ENCODE assay signal across 9 mouse cellular contexts in the genomic region with DNA sequence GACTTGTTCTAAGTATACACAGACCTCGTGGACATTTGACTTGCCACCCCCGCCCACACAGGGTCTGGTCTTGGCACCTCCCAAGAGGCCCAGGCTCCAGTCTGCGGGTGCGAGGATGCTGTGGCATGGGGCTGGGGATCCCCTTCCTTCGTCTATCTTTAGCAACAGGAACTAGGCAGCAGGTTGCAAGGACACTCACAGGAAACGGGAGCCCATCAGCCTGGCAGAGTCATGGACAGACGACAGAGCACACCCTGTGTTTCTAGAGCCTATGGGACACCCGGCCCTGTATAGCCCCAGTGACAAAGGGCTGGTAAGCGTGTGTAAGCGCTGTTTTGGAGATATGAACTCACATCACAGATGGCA. TPM values are rescaled to one million over a fixed set of nuclear protein-coding genes. Genes with fewer than 3 reads are reported as not detected.
A peak's percentile ranks its signal among the peaks of the same experiment; 100 is the strongest.
DNase-seq lines count a peak whose midpoint lies in the region; ATAC-seq and TF ChIP-seq lines count a peak whose summit lies in the region.
"Had no signal": no experiment of that assay in that cellular context is flagged by ENCODE, and none has a peak within 500 bp of the region (broad histone marks: within the 10 kb centered on the region; RNA-seq: fewer than 3 reads in every experiment).

No protein-coding gene starts in this region.

- H3K4me2 ChIP-seq in neural tube, embryonic 13.5 days, result no peak overlapping the region
- H3K4me2 ChIP-seq in neural tube, embryonic 15.5 days, result no peak overlapping the region
- H3K4me2 ChIP-seq in liver, postnatal 0 days (ENCODE audit: low read depth, low read length), result no peak overlapping the region
- H3K4me2 ChIP-seq in hindbrain, embryonic 12.5 days (replicated peaks), result no peak overlapping the region
- H3K4me2 ChIP-seq: midbrain, embryonic 12.5 days had no signal

- H3K27ac ChIP-seq in neural tube, embryonic 13.5 days (replicated peaks), result 0 out of 2 replicates have a peak overlapping the region, but pooled peaks have one; percentile 10
- H3K27ac ChIP-seq in neural tube, embryonic 15.5 days (replicated peaks), result no peak overlapping the region
- H3K27ac ChIP-seq in liver, postnatal 0 days (ENCODE audit: low read depth), result peak overlapping the region; percentile 44; the same call in 1 of the 2 replicates
- H3K27ac ChIP-seq in hindbrain, embryonic 12.5 days, result no peak overlapping the region
- H3K27ac ChIP-seq: midbrain, embryonic 12.5 days had no signal

- peaks cover 62% of the 10 kb centered on the region for H3K36me3 ChIP-seq in neural tube, embryonic 13.5 days
- peaks cover 35% of the 10 kb centered on the region for H3K36me3 ChIP-seq in neural tube, embryonic 15.5 days
- peaks cover 47% of the 10 kb centered on the region for H3K36me3 ChIP-seq in liver, postnatal 0 days (replicated peaks; ENCODE audit: insufficient read depth, low read length)
- peaks cover 76% of the 10 kb centered on the region for H3K36me3 ChIP-seq in hindbrain, embryonic 12.5 days

- no peak for TF ChIP-seq CTCF in liver, postnatal 0 days (IDR thresholded peaks at IDR 0.05; ENCODE audit: low read depth)

- no peaks in the 10 kb centered on the region for H3K9me3 ChIP-seq in neural tube, embryonic 13.5 days
- H3K9me3 ChIP-seq in neural tube, embryonic 15.5 days (replicated peaks), result no peaks in the 10 kb centered on the region
- no peaks in the 10 kb centered on the region for H3K9me3 ChIP-seq in liver, postnatal 0 days (ENCODE audit: low read length)
- no peaks in the 10 kb centered on the region for H3K9me3 ChIP-seq in hindbrain, embryonic 12.5 days (replicated peaks)
- H3K9me3 ChIP-seq: midbrain, embryonic 12.5 days had no signal

- no peak for TF ChIP-seq EP300 in liver, postnatal 0 days (IDR thresholded peaks at IDR 0.05; ENCODE audit: low read depth)

- peak; percentile 25 for DNase-seq in CD4-positive, CD25-positive, alpha-beta regulatory T cell, adult 2 months (ENCODE audit: low read depth, low spot score)
- peak; percentile 39 for DNase-seq in liver, postnatal 0 days
- DNase-seq in spleen, postnatal 36 days (ENCODE audit: low spot score in 2 of 2), result peak; percentile 47 to 54
- no peak for DNase-seq in gastrocnemius, adult 8-10 months (ENCODE audit: low spot score in 2 of 2)

- peaks cover 50% of the 10 kb centered on the region for H3K4me1 ChIP-seq in neural tube, embryonic 13.5 days (replicated peaks)
- peaks cover 35% of the 10 kb centered on the region for H3K4me1 ChIP-seq in neural tube, embryonic 15.5 days
- peaks cover 48% of the 10 kb centered on the region for H3K4me1 ChIP-seq in liver, postnatal 0 days (ENCODE audit: insufficient read depth)
- H3K4me1 ChIP-seq in hindbrain, embryonic 12.5 days, result peaks cover 36% of the 10 kb centered on the region

- WGBS in neural tube, embryonic 13.5 days, result 86% methylated on average over 10 of the region's 10 CpGs
- 78% methylated on average over 10 of the region's 10 CpGs for WGBS in neural tube, embryonic 15.5 days
- 33% methylated on average over 10 of the region's 10 CpGs for WGBS in liver, postnatal 0 days (ENCODE audit: insufficient replicate concordance)
- WGBS in hindbrain, embryonic 12.5 days, result 82% methylated on average over 10 of the region's 10 CpGs

- H3K4me3 ChIP-seq in neural tube, embryonic 13.5 days, result no peak overlapping the region
- H3K4me3 ChIP-seq in neural tube, embryonic 15.5 days (replicated peaks), result no peak overlapping the region
- H3K4me3 ChIP-seq in liver, postnatal 0 days (ENCODE audit: low read depth, low read length), result no peak overlapping the region
- H3K4me3 ChIP-seq in hindbrain, embryonic 12.5 days, result no peak overlapping the region
- H3K4me3 ChIP-seq: midbrain, embryonic 12.5 days had no signal

- no peak overlapping the region for H3K9ac ChIP-seq in neural tube, embryonic 13.5 days
- no peak overlapping the region for H3K9ac ChIP-seq in neural tube, embryonic 15.5 days (replicated peaks)
- no peak overlapping the region for H3K9ac ChIP-seq in liver, postnatal 0 days (replicated peaks)
- no peak overlapping the region for H3K9ac ChIP-seq in hindbrain, embryonic 12.5 days
- H3K9ac ChIP-seq: midbrain, embryonic 12.5 days had no signal

- no peaks in the 10 kb centered on the region for H3K27me3 ChIP-seq in neural tube, embryonic 13.5 days
- H3K27me3 ChIP-seq in neural tube, embryonic 15.5 days (replicated peaks), result no peaks in the 10 kb centered on the region
- no peaks in the 10 kb centered on the region for H3K27me3 ChIP-seq in liver, postnatal 0 days (ENCODE audit: insufficient read depth, low read length)
- H3K27me3 ChIP-seq in hindbrain, embryonic 12.5 days, result no peaks in the 10 kb centered on the region
- H3K27me3 ChIP-seq: midbrain, embryonic 12.5 days had no signal

- ATAC-seq in CD4-positive, CD25-positive, alpha-beta regulatory T cell, adult 4 months, result no peak
- ATAC-seq in neural tube, embryonic 13.5 days (ENCODE audit: low read depth), result no peak
- ATAC-seq in neural tube, embryonic 15.5 days (ENCODE audit: low FRiP score), result no peak
- peak; percentile 11; the same call in 1 of the 2 replicates for ATAC-seq in liver, postnatal 0 days
- no peak for ATAC-seq in hindbrain, embryonic 12.5 days (ENCODE audit: low FRiP score)

RNA-seq across cellular contexts. Expression of a gene that starts 49.2 kb away (rescaled TPM):
- not detected for polyA plus RNA-seq in CD4-positive, CD25-positive, alpha-beta regulatory T cell, adult 4 months (2017; shearing (Covaris generic))
- polyA plus RNA-seq in neural tube, embryonic 13.5 days (2015; fragmentation: Nextera tagmentation; extraction: Ambion mirVana), result 7.0 and 8.5 TPM in 2 replicates
- 6.7 and 7.7 TPM in 2 replicates for polyA plus RNA-seq in neural tube, embryonic 15.5 days (2015; fragmentation: Nextera tagmentation; extraction: Ambion mirVana)
- 0.21 and 0.27 TPM in 2 replicates for polyA plus RNA-seq in liver, postnatal 0 days (2015; fragmentation: Nextera tagmentation; extraction: Ambion mirVana)
- 25.0 and 34.1 TPM in 2 replicates for polyA plus RNA-seq in hindbrain, embryonic 12.5 days (2016; fragmentation: Nextera tagmentation; extraction: Ambion mirVana)
- under 1 TPM in 1 of 4 experiments, not detected in 3; 0.19 TPM for total RNA-seq in gastrocnemius, adult 8-10 months (2022)

Comparison
In these comparisons a context has a peak if more than half of its experiments do, and no peak if none do; other contexts are left out.
1. H3K27ac ChIP-seq: peak in neural tube, embryonic 13.5 days (single experiment) and liver, postnatal 0 days (single experiment); none in neural tube, embryonic 15.5 days (single experiment) and hindbrain, embryonic 12.5 days (single experiment).
2. DNase-seq: peak in CD4-positive, CD25-positive, alpha-beta regulatory T cell, adult 2 months (single experiment), liver, postnatal 0 days (single experiment) and spleen, postnatal 36 days (2 of 2); none in gastrocnemius, adult 8-10 months (0 of 2).